Mouse (Mus musculus) stomach, embryonic 14.5 days (tissue): ENCODE measurements around the gene Hexa. TPM values are rescaled to one million over a fixed set of nuclear protein-coding genes. Genes with fewer than 3 reads are reported as not detected.

ENCODE experiments used
- ATAC-seq: fragments of 200-750 bp; cut with Nextera tagmentation; 2 replicates; pipeline ENCODE4 v1.8.0; 2017; ENCODE audit warnings: low read depth, moderate TSS enrichment; ENCODE audit not compliant: insufficient number of reproducible peaks, insufficient read depth, low FRiP score
- H3K27ac ChIP-seq: fragments of 300-500 bp; sonication (generic); 2 replicates; pipeline ENCODE4 v1.5.1; 2014; ENCODE audit warnings: mild to moderate bottlenecking, low read length, moderate library complexity, mixed read lengths
- H3K27me3 ChIP-seq: fragments of 300-500 bp; sonication (generic); 2 replicates; pipeline ENCODE4 v1.6.1; 2014; ENCODE audit warnings: low read length, control low read depth, mixed read lengths; ENCODE audit not compliant: control insufficient read depth, insufficient read depth
- H3K36me3 ChIP-seq: fragments of 300-500 bp; sonication (generic); 2 replicates; pipeline ENCODE4 v1.6.1; 2014; ENCODE audit warnings: mild to moderate bottlenecking, control low read depth, low read length, moderate library complexity, mixed read lengths; ENCODE audit not compliant: control insufficient read depth, insufficient read depth
- H3K4me1 ChIP-seq: fragments of 300-500 bp; sonication (generic); 2 replicates; pipeline ENCODE4 v1.6.1; 2014; ENCODE audit warnings: low read length, control low read depth, mixed read lengths; ENCODE audit not compliant: control insufficient read depth, insufficient read depth
- H3K4me2 ChIP-seq: fragments of 300-500 bp; sonication (generic); replicated peaks from 2 replicates; pipeline ENCODE4 v1.6.1; 2014; ENCODE audit warnings: low read depth, low read length, control low read depth
- H3K4me3 ChIP-seq: fragments of 300-500 bp; sonication (generic); 2 replicates; pipeline ENCODE4 v1.5.1; 2014; ENCODE audit warnings: low read depth, low read length, control low read depth
- H3K9ac ChIP-seq: fragments of 300-500 bp; sonication (generic); replicated peaks from 2 replicates; pipeline ENCODE4 v1.6.1; 2014; ENCODE audit warnings: low read depth, mild to moderate bottlenecking, control low read depth, low read length, moderate library complexity, mixed read lengths
- H3K9me3 ChIP-seq: fragments of 300-500 bp; sonication (generic); 2 replicates; pipeline ENCODE4 v1.6.1; 2016; ENCODE audit warnings: low read depth, low read length, control low read depth; ENCODE audit not compliant: control insufficient read depth
- WGBS: fragments of 180-500 bp; shearing (Covaris S2); extraction: QIAGEN DNeasy Blood & Tissue Kit; methylation state at CpG from one replicate; pipeline ENCODE4 v1.1.7; 2014; 5-methylcytosine and 5-hydroxymethylcytosine counted together
- polyA plus RNA-seq: library from polyadenylated mRNA; unstranded; fragments of >200 nt; fragmentation: Nextera tagmentation; extraction: Ambion mirVana; gene quantifications from 2 replicates; pipeline ENCODE4 v1.2.1, GENCODE M21; 2014

Gene Hexa
- polyA plus RNA-seq, 1 experiment from 2014 or later = 88.1 TPM

DNA sequence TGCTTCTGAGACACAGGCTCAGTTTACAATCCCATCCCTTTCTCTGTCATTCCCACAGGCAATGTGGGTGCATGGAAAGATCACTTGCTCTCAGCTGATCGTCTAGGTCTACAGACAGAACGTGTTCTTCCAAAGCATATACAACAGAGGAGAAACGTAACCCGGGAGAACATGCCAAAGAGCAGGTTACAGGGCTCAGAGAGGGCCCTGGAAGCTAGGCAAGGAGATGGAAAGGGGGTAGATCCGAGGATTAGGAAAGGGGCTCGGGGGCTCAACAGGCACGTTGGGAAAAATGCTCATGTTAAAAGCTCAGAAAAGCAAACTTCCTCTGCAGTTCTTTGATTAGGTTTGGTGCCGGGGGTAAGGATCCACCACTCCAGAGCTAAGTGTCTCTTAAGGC is 62.3 kb downstream of the Hexa start:
- Histone ChIP-seq H3K9me3 (no peaks in the 10 kb centered on the region), H3K4me1 (no peaks in the 10 kb centered on the region), H3K27me3 (no peaks in the 10 kb centered on the region), H3K27ac (no peak overlapping the region), H3K9ac (no peak overlapping the region), H3K36me3 (no peaks in the 10 kb centered on the region), H3K4me3 (no peak overlapping the region), H3K4me2 (no peak overlapping the region)
- WGBS = 67% methylated on average over 8 of the region's 8 CpGs
- ATAC-seq = no peak

DNA sequence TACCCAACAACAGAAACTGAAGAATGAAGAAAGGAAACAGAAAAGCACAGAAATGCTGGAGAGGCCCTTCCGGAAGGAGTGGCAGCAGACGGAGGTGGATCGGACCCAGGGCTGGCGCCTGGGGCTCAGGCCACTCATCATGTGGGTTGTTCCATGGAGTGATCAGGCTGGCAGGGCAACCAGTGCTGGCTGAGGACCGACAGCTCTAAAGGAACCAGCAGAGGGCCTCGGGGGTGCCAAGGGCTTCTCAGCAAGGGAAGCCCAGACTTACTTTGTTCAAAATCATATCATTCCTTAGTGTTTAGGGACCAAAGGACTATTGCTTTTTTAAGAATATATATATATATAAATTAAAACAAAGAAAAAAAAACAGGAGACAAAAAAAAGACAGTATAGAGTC is 66.6 kb downstream of the Hexa start:
- no peak overlapping the region for H3K4me2 ChIP-seq
- no peak overlapping the region for H3K4me3 ChIP-seq
- WGBS = 54% methylated on average over 6 of the region's 6 CpGs
- no peaks in the 10 kb centered on the region for H3K9me3 ChIP-seq
- H3K9ac ChIP-seq = no peak overlapping the region
- H3K27ac ChIP-seq = no peak overlapping the region
- H3K4me1 ChIP-seq = no peaks in the 10 kb centered on the region
- ATAC-seq = no peak
- H3K27me3 ChIP-seq = no peaks in the 10 kb centered on the region
- no peaks in the 10 kb centered on the region for H3K36me3 ChIP-seq

DNA sequence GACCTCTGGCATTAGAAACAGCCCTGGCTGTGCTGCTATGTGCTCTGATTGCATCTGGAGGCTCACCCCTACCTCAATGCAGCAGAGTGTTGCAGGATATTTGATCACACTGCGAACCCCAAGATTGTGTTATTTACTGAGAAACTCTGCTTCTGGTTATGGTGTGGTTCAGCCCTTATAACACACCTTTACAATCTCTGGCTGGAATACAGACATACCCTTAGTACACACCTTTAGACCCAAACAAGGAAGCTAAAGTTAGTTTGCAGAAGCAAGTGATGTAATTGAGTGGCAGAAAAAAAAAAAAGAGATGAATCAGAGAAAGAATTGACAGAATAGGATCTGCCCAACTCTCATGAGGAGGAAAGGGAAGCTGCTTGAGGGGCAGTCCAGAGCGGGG is 71.6 kb downstream of the Hexa start:
- no peak overlapping the region for H3K4me2 ChIP-seq
- H3K4me1 ChIP-seq = no peaks in the 10 kb centered on the region
- no peaks in the 10 kb centered on the region for H3K27me3 ChIP-seq
- ATAC-seq = no peak
- no peaks in the 10 kb centered on the region for H3K9me3 ChIP-seq
- WGBS = 87% methylated on average over 2 of the region's 2 CpGs
- no peak overlapping the region for H3K27ac ChIP-seq
- H3K4me3 ChIP-seq = no peak overlapping the region
- no peak overlapping the region for H3K9ac ChIP-seq
- no peaks in the 10 kb centered on the region for H3K36me3 ChIP-seq

Other genes starting within 250 kb of the Hexa start
- gene Adpgk, start 248.0 kb upstream of the Hexa start, polyA plus RNA-seq = 35.9 and 41.8 TPM in 2 replicates
- 13.4 and 15.6 TPM in 2 replicates for gene Bbs4, start 186.0 kb upstream of the Hexa start, polyA plus RNA-seq
- gene Arih1, start 52.9 kb upstream of the Hexa start, polyA plus RNA-seq = 18.3 and 19.4 TPM in 2 replicates
- 0.39 TPM in 1 of 2 replicates, not detected in the other for gene Tmem202, start 307 bp downstream of the Hexa start, polyA plus RNA-seq
- 4.0 and 4.6 TPM in 2 replicates for gene Celf6, start 38.4 kb downstream of the Hexa start, polyA plus RNA-seq
- 38.9 and 39.5 TPM in 2 replicates for gene Parp6, start 77.7 kb downstream of the Hexa start, polyA plus RNA-seq
- 1,134 and 1,145 TPM in 2 replicates for gene Pkm, start 116.8 kb downstream of the Hexa start, polyA plus RNA-seq
- gene Gramd2, start 140.6 kb downstream of the Hexa start, polyA plus RNA-seq = 1.1 and 1.5 TPM in 2 replicates
- 11.7 and 12.4 TPM in 2 replicates for gene Senp8, start 211.2 kb downstream of the Hexa start, polyA plus RNA-seq
- gene Myo9a, start 211.4 kb downstream of the Hexa start, polyA plus RNA-seq = 18.9 and 19.8 TPM in 2 replicates